Mouse (Mus musculus): ENCODE data around the gene Tmc1. TPM values are rescaled to one million over a fixed set of nuclear protein-coding genes. Genes with fewer than 3 reads are reported as not detected.
A peak's percentile ranks its signal among the peaks of the same experiment; 100 is the strongest.

The Tmc1 gene
- total RNA-seq (2021): not detected
- long read RNA-seq, partial matches to known transcripts: 0 of 9 reads
- long read RNA-seq, other reads (novel, unspliced or antisense): 9 of 9 reads

DNA sequence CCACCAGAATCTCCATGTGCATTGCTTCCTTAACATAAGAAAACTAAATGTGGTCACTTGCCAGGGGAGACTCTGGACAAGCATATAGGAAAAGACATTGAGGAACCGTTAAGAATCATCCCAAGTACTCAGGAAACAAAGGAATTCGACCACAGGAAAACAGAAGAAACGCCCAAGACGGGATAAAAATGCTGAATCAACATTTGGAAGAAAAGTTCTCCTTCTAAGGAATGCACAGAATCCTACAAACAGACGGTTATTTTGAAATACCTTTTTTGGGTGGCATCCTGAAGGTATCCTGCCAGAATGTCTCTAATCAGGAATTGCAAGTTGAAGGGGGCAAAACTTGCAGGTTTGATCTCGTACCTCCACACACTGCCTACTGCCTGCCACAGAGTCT is at the start of gene Tmc1:
Gene Tmc1 (minus strand): TSS at position 329 of the 400 bp plus-strand sequence.
- no peak for DNase-seq (ENCODE audit: low spot score in 2 of 2)

- DNase-seq (ENCODE audit: low spot score in 2 of 2): no peak
These were observed 47.5 kb upstream of the Tmc1 start for GRCm38 (mm10) chr19:21001552-21001951.

- DNase-seq (ENCODE audit: low spot score in 2 of 2): no peak
These were observed 25.2 kb upstream of the Tmc1 start for GRCm38 (mm10) chr19:20979244-20979643.

- no peak for DNase-seq (ENCODE audit: low spot score in 2 of 2)
These were observed 24.1 kb upstream of the Tmc1 start for GRCm38 (mm10) chr19:20978148-20978547.

DNA sequence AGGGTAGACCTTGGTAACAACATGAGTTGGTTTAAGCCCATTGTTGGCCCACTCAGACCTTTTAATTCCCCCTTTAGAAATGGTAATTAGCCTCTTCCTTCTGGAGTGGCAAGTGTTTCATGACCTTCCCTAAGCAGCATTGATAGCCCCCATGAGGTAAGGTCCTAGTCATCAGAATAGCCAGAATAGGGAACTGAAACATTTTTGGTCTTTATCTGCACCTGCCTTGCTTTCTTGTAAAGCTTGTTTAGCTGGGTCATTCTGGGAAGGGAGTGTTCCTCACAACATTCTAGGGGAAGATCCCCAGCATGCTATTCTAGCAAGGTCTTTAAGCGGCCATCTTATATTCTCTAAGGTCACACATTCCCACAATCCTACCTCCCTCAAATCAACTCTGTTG is 17.9 kb upstream of the Tmc1 start:
- no peak for DNase-seq (ENCODE audit: low spot score in 2 of 2)

DNA sequence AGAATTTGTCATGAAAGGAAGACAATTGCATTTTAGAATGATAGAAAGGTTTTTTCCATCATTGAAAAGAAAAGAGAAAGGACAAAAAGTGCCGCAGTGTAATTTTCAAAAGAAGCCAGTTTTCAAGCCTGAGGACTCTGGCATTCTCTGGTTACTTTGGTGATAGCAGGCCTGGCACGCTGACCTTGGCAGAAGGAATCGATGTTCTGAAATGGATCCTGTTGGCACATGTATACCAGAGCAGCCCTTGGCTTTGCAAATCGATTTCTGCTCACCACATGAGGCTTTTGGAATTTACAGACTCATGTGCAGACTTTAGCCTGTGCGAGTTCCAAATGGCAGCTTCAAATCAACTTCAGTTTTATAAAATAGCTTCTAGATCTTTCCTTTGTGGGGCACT is 813 bp upstream of the Tmc1 start:
- peak in 1 of 2 experiments; percentile 6 for DNase-seq (ENCODE audit: low spot score in 2 of 2)

DNA sequence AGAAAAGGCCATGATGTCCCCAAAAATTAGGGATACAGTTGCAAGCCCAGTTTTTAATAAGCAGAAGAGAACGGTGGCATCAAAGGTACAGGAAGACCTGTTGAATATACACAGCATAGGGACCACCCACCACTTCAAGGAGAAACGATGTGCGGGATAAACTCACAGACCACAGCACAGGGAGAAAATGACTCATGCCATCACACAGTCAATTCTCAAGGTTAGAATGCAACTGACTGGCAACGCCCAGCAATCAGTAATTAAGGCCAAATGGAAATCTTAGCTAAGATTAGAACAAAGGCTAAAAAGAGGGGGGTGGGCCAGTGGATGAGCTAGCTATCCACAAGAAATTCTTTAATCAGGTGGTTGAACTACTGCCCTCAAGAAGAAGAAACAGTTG is 9.6 kb downstream of the Tmc1 start:
- DNase-seq (ENCODE audit: low spot score in 2 of 2): no peak

GRCm38 (mm10) chr19:20924282-20924681 is 29.7 kb downstream of the Tmc1 start:
- no peak for DNase-seq (ENCODE audit: low spot score in 2 of 2)

- DNase-seq (ENCODE audit: low spot score in 2 of 2): no peak
These were observed 30.4 kb downstream of the Tmc1 start for GRCm38 (mm10) chr19:20923336-20924211.

DNA sequence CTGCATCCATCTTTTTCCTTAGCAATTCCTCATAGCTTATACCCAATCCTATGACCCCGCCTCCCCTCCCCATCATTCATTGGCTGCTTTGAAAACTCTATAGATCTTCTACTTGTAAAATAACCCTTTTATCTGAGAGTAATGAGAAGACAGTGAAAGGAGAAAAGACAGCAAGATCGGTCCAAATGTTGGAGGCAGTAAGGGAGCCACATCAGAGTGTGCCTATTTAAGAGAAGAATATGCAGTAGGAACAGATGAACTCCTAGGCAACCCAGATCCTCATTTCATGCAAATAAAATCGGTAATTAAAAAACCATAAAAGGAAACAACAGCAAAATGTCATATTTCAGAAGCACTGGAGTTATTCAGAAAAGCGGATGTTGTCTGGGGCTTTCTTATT is 35.8 kb downstream of the Tmc1 start:
- DNase-seq (ENCODE audit: low spot score in 2 of 2): peak; percentile 2 to 60

DNA sequence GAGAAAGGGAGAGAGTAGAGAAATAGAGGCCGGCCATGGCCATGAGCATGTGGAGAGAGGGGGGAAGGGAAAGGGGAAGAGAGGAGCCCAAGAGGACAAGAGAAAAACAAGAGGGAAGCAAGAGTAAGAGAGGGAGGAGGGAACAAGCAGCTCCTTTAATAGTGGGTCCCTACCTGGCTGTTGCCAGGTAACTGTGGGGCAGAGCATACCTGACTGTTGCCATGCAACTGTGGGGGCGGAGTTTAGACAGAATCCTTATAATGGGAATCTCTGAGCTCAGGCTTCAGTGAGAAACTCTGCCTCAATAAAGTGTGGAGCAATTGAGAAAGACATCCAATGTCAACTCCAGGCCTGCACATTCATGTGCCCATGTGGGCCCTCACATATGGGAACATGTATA is 38.9 kb downstream of the Tmc1 start:
- no peak for DNase-seq (ENCODE audit: low spot score in 2 of 2)

GRCm38 (mm10) chr19:20910356-20910755 is 43.6 kb downstream of the Tmc1 start:
- DNase-seq (ENCODE audit: low spot score in 2 of 2): no peak

DNA sequence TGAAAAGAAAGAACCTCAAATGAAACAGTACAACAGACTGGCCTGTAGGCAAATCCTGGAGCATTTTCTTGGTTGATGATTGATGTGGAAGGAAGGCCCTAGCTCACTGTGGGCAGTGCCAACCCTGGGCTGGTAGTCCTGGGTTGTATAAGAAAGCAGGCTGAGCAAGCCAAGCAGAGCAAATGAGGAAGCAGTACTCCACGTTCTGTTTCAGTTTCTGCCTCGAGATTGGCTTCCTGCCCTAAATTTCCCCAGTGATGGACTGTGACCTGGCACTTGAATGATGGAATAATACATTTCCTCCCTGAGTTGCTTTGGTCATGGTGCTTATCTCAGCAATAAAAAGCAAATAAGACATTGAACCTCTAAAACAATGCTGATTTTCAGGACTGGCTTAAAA is 72.8 kb downstream of the Tmc1 start:
- no peak for DNase-seq (ENCODE audit: low spot score in 2 of 2)

- DNase-seq (ENCODE audit: low spot score in 2 of 2): no peak
These were observed 78.1 kb downstream of the Tmc1 start for GRCm38 (mm10) chr19:20875881-20876280.

DNA sequence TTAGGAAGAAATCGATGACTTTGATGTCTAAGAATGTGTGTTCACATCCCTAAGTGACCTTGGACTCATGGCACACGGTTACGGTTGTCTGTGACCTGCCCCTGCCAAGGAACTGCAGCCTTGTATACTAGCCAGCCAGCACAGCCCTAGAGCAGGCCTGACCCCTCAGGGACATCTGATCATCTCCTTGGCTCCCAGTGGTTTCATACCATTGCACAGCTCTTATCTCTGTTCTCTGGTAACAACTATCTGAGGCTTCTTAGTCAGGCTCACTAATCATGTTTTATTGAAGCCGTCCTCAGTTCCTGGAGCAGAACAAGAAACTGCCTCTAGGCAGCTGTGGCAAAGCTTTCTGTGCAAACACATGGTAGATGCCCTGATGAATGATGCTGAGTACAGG is 92.2 kb downstream of the Tmc1 start:
- DNase-seq (ENCODE audit: low spot score in 2 of 2): no peak

DNA sequence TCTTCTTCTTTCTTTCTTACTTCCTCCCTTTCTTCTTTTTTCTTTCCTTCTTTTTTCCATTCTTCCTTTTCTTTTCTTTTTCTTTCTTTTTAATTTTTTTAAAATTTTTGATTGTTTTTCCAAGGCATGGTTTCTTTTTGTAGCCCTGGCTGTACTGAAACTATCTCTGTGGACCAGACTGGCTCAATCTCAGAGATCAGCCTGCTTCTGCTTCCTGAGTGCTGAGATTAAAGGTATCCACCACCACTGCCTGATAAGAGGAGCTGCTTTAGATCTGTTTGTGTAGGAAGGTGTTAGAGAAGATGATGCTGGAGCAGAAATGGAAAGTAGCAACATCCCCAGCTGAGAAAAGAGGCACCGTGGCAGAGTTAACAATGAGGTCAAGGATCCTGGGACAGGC is 93.7 kb downstream of the Tmc1 start:
- DNase-seq (ENCODE audit: low spot score in 2 of 2): no peak

DNA sequence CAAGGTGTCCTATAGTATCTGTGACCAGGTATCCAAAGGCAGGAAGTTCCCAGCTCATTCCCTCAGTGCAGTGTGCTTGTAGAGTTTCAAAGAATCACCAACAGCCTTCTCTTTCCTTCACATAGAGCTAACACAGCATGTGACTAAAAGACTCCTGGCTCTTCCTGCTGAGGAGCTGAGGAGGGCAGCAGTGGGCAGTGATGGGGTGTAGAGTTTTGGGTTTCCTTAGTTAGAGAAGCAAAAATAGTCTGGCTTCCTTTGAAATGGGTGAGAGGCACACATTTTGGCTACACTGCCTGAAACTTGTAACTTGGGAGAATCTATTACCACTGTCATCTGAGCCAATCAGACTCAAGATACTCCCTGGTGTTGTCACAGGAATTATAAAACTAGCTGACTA is 96.2 kb downstream of the Tmc1 start:
- no peak for DNase-seq (ENCODE audit: low spot score in 2 of 2)

DNA sequence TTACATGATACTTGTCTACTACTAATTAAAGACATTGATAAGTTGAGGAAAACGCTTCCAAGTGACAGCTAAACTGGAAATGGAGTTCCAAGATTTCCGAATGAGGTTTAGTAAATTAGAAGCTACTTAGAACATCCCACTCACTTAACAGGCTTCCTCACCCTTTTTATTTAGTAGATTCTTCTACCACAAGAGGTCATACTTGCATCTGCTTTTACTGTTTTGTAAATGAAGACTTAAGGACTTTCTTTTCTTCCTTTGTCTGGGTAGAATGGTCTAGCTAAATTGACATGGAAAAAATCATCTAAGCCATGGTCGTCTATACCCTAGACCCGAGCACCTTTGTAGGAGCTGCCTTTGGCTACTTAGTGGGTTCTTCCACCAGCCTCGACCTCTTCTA is 105.1 kb downstream of the Tmc1 start:
- DNase-seq (ENCODE audit: low spot score in 2 of 2): peak in 1 of 2 experiments; percentile 22

GRCm38 (mm10) chr19:20847476-20848073 is 106.4 kb downstream of the Tmc1 start:
- no peak for DNase-seq (ENCODE audit: low spot score in 2 of 2)

DNA sequence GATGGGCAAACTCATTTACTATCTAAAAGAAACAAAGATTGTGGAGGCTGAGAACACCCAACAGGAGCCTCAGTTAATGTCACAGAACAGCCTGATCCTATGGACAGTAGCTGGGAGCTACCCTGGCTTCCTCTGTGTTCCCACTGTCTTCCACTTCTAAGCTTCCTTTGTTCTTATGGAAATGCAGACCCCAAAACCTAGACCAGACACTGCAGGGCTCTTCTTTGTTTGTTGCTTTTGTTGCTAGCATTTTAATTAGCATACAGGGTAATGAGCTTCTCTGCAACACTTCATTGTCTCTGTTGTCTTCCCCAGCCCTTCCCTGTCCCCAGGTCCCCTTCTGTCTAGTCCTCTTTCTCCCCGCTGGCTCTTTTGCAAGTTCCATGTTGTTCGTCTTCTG is 116.6 kb downstream of the Tmc1 start:
- DNase-seq (ENCODE audit: low spot score in 2 of 2): no peak

DNA sequence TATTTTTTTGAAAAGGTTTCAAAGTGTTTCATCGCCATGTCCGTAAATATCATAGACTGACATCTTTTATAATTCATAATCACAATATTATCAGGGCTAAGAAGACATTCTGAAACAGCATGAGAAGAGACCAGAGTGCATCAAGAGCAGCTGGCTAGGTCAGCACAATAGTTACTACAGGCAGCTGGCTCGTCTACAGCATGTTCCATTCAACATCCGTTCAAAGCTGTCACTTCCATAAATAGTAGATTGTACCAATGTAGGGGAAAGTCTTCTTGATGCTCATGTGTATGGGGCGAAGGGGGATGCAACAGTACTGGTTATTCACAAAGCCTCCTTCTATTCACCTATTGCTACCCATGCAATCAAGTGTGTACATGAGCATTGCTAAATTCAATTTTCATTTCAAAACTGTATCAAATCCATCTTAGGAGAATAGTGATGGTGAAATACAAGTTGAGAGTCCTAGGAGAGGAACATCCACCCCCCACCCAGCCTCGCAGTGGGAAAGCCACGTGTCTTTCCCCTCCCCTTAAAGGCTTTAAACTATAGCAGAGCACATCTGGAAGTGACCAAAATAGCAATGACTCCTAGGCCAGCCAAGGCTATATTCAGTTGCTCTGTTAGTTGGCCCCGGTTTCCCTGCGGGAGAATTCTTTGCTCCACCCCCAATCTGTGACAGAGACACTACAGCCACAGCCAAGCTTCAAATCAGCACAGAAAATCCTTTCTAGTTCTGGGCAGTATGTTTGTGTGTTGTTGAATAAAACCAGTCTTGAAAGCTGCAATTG is 117.8 kb downstream of the Tmc1 start:
- DNase-seq (ENCODE audit: low spot score in 2 of 2): peak in 1 of 2 experiments; percentile 13

DNA sequence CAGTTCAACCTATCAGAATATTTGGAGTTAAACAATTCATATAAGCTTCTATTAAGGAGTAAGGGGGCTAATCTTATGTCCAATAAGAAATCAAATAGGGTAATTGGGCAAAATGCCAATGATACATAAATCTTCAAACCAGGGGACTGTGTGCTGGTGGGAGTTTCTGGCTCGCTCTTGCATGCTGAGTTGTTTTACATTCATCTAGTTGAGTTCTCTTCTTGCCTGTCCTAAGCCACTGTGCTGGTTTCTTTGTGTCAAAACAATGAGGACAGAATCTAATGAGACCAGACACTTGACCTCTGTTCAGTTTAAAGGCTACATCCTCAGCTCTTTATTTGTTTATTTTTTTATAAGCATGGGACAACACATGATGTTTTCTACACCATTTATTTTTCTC is 119.1 kb downstream of the Tmc1 start:
- no peak for DNase-seq (ENCODE audit: low spot score in 2 of 2)

All from layer of hippocampus, adult 18-20 months (tissue).